Mouse (Mus musculus) lung, postnatal 4 days (tissue): Measurements from ENCODE around the gene Ube2m.
A peak's percentile ranks its signal among the peaks of the same experiment; 100 is the strongest.
"Not testable (repeated sequence)": the region's sequence is repeated elsewhere in the genome, so short reads cannot be mapped to it uniquely, and the experiment has no call there.

Experiments
- DNase-seq, 2 experiments: peaks; one replicate each; pipeline ENCODE4 v3.0.0; 2021

Ube2m gene

DNA sequence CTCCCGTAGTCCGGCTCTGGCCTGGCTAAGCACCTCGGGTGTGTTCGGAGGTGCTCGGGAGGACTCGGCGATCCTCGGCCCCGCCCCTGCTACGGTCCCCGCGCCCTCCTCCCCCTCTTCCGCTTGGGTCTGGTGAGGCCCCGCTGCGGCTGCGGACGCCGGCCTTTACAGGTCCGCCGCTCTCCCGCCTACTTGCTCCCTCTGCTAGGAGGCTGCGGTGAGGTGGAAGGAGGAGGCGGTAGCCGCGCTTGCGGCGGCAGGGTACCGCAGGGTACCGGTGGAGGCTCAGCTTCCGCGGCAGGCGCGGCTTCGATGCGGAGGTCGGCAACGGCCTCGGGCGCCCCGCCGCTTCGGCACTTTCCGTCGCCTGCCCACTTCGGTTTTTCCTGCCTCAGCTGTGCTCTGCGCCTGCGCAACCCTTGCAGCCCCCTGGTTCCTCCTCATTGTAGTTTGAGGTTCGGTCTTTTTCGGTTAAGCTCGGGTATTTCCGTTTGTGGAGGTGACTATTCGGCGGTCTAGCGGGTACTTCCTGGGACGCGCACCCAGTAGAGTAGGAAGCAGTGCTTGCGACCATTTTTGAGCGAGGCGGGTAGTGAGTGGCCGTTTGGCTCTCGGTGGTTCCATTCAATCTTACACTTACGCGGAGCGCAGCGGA is at the start of gene Ube2m:
Gene Ube2m (minus strand): TSS at position 375 of the 655 bp plus-strand sequence.
- DNase-seq: peak; percentile 98 to 99

DNA sequence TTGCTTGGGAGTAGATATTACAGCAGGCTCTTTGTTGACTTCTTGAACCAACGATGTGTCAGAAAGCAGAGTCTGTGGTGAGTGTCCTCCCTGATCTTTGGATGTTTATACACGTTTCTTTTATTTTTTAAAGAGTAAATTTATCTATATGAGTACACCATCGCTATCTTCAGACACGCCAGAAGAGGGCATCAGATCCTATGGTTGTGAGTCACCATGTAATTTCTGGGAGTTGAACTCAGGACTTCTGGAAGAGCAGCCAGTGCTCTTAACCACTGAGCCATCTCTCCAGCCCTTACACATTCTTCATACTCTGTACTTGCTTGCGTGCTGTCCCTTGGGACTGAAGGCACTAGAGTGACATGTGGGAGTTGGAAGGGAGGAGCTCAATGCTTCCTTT is 34.2 kb upstream of the Ube2m start:
- no peak for DNase-seq

DNA sequence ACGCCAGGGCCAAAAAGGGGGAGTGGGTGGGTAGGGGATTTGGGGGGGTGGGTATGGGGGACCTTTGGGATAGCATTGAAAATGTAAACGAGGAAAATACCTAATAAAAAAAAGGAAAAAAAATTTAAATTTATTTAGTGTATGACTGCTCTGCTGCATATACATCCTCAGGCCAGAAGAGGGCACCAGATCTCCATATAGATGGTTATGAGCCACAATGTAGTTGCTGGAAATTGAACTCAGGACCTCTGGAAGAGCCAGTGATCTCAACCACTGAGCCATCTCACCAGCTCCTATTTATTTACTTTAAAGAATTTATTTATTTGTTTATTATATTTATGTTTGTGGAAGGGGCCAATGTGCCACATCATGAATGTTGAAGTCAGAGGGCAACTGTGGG is 25.3 kb upstream of the Ube2m start:
- not testable (repeated sequence) for DNase-seq

DNA sequence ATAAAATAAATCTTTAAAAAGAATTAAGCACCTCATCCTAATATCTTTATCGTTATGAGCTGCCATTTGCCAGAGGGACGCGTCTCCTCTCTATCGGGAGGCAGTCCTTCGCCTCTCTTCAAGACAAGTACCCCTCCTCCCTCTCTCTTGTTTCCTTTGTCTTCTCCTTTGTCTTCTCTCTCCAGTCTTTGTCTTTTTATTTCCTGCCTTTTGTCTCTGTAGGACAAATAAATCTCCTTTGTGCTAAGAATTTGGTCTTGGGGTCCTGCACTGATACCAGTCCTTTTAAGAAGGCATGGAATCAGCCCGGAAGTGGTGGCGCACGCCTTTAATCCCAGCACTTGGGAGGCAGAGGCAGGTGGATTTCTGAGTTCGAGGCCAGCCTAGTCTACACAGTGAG is 21.5 kb upstream of the Ube2m start:
- DNase-seq: no peak

DNA sequence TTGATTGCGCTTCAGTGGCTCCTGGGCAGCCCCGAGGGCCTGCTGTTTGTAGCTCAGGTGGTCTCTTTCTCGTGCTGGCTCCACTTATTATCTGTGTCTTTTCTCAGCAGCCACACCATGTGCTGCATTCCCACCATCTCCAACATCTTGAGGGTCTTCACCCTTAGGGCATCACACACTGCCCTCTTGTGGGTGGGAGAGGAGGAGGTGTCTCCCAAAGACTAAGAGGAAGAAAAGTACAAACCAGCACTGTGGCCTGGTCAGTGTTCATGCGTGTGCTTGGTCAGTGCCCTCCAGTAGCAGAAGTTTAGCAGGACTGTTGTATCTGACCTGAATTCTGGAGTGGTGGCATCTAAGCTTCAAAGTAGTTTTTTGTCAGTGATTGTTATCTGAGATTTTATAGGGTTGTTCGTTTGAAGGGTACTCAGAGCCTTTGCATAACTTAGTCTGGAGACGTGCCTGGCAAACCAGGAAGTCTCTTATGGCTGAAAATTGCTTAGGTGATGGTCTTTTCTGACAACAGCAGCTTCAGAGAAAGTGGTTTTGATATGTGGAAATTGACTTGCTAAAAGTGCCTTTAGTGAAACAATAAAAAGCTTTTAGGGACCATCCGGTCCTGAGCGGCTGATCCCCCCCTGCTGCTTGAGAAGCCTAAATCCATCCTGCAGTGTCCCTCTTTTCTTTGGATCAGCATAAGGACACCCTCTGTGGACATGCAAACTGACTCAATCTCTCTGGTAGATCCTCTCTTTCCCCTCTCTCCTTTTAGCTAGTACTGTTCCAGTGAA is 19.0 kb upstream of the Ube2m start:
- DNase-seq: no peak

DNA sequence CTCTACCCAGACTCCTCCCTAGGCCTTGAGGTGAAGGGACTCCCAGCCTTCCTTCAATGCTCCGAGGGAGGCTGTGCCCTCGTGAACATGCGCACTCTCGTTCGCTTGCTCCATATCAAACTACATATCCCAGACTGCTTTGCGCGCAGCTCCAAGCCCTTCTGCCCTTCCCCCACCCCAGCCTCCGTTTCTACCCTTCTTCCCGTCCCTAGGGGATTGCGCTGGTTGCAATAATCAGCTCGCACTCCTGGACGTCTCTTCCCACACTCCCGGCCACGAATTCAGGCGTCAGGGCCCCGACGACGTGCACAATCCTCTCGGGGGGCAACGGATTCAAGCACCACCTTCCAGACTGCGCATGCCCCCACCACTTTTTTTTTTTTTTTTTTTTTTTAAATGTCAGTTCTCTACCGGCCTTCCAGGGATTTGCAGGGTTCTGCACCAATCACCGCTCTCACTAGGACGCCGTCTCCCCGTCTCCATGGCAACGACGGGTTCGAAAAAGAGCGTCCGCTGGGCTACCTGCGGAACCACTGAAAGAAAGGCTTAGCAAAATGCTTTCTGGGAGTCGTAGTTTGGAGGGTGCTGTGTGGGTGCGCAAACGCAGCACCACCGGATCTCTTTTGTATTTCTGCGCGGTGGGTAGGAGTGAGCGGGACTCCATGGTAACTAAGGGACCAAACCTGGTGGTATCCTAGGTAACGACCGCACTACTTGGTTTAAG is 16.4 kb upstream of the Ube2m start, which contains the start of gene Mzf1:
Gene Mzf1 (minus strand): TSS at position 478 of the 724 bp plus-strand sequence.
- peak; percentile 92 to 95 for DNase-seq

DNA sequence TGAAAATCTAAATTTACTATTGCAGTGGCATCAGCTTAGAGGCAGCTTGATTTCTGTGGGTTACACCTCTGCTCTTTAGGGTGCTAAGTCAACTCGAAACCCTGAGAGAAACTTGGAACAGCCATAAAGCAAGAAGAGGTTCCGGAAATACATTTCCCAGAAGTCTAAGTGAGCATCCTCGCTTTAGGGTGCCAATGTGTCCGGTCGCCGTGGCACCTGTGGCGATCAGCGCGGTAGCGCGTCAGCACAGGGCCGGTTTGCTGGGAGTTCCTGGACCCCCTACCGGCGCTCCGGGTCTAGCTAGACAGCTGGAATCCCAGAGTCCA is 15.8 kb upstream of the Ube2m start:
- DNase-seq: no peak

- no peak for DNase-seq
These were observed 15.4 kb upstream of the Ube2m start for GRCm38 (mm10) chr7:13053501-13053900.

DNA sequence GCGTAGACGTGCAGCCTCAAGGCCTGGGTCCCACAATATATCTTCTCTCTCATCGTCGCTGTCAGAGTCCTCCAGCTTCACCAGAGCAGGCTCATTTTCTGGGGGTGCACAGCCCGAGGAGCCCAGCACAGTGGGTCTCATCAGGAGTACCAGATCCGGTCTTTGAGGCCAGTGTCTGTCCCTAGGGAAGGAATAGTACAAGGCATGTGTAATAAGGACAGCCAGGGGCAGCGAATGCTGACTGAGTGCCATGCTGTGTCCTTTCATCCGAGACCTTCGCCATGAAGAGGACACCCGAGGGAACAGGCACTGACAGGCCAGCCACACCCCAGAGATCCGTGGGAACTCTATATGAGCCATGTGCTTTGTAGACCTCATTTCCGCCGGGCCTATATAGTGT is 14.9 kb upstream of the Ube2m start:
- DNase-seq: no peak

GRCm38 (mm10) chr7:13046084-13046483 is 8.0 kb upstream of the Ube2m start:
- peak in 1 of 2 experiments; percentile 81 for DNase-seq

DNA sequence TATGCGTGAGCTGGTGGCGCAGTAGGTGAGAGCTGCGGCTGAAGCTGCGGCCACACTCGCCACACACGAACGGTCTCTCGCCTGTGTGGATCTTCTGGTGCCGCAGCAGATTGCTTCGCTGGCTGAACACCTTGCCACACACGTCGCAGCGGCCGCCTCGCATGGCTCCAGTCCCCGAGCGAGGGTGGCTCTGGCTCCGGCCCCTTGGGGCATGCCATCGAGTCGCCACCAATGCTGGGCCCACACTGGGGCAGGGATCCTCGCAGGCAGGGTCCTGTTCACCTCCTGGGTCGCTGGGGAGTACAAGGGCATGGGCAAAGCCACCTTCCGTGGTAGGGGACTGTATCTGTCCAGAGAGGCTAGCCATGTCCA is 6.2 kb upstream of the Ube2m start:
- no peak for DNase-seq

GRCm38 (mm10) chr7:13043445-13044253 is 5.6 kb upstream of the Ube2m start:
- DNase-seq: peak in 1 of 2 experiments; percentile 31

- no peak for DNase-seq
These were observed 5.0 kb upstream of the Ube2m start for GRCm38 (mm10) chr7:13043120-13043444.

GRCm38 (mm10) chr7:13042511-13042910 is 4.4 kb upstream of the Ube2m start:
- DNase-seq: no peak

- DNase-seq: no peak
These were observed 3.2 kb upstream of the Ube2m start for GRCm38 (mm10) chr7:13041256-13041655.

GRCm38 (mm10) chr7:13039181-13039580 is 1.1 kb upstream of the Ube2m start:
- DNase-seq: no peak

- DNase-seq: no peak
These were observed 620 bp upstream of the Ube2m start for GRCm38 (mm10) chr7:13038621-13039169.

DNA sequence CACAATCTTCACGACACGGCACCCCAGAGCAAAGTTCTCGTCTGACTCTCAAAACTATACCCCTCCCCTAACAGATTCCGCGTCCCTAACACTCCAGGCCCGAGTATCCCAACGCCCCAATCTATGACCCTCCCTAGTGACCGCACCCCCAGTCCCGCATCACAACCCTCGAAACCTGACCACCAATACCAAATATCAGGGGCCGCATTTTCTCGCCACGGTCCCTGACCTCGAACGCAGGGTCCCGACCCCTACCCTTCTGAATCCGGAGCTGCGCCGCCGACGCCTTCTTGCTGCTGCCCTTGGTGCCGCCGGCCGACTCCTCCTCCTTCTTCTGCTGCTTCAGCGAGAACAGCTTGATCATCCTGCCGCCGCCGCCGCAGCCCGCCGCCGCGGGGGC is 709 bp downstream of the Ube2m start:
- no peak for DNase-seq

DNA sequence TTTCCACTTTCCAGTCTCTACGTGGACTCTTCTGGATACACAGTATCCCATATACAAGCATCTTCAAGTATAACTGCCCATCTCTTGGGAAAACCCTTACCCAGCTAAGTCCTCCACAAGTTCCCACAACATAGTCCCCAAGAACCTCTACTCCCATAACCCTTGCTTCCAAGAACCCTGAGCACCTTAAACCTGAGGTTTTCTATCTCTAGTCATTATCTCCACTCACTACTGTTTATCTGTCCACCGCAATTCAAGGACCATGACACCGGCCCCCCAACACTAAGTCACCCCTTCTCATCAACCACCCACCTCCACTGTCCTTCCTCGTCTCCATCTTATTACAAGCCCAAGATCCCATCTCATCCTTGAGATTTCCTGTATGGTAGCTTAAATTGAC is 1.3 kb downstream of the Ube2m start:
- DNase-seq: no peak

DNA sequence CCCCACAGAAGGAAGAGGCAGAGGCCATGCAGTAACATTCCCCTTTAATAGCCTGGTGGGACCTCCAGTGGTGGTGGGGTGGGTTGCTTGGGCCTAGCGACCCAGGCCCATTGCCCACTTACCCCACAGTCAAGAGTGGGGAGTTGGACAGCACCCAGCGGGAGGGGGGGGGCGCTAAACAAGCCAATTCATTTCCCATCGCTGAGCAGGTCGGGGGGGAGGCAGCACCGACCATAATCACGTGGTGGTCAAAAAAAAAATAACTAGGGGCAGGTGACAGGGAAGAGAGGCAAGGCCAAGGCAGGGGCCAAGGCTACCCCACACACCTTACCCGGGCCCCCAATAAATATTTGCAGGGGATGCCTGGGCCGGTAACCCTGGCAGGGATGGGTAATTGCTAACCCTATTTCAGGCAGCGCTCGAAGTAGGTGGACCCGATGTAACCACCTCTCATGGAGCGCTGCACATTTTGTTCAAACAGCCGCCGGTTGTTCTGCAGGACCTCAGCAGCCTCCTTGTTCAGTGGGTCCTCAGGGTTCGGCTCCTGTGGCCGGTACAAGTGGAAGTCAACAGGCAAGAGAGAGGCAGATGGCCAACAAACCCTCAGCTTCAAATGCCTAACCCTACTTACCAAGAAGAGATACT is 2.7 kb downstream of the Ube2m start:
- DNase-seq: no peak

GRCm38 (mm10) chr7:13034148-13034977 is 3.7 kb downstream of the Ube2m start, which contains the start of gene Chmp2a:
Gene Chmp2a, minus strand, starts transcription at chr7:13034807.
- peak; percentile 97 to 98 for DNase-seq
